Mouse (Mus musculus): ENCODE measurements around the gene Ift88.
A peak's percentile ranks its signal among the peaks of the same experiment; 100 is the strongest.

Ift88 gene

GRCm38 (mm10) chr14:57533841-57534240 is 110.0 kb downstream of the Ift88 start:
- DNase-seq = no peak

GRCm38 (mm10) chr14:57534346-57534745 is 110.5 kb downstream of the Ift88 start:
- DNase-seq = no peak

DNA sequence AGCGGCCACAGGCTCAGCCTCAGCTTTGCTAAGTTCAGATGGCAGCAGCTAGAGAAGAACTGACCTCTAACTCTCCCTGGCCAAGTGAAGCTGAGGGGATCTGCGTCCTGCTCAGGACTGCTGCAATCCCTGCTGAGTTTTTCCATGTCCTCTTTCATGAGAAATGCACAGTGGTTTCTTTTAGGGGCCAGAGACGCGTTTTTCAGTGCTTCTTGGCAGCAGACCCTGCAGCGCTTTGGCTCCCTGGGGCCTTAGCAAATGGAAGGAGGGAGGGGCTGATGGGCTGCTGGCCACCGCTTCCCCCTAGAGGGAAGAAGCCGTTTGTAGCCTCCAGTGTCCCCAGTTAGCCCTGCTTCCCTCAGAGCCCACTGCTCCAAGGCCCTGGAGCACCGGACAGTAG is 111.1 kb downstream of the Ift88 start:
- peak; percentile 70 for DNase-seq

- DNase-seq = peak; percentile 56
These were observed 111.8 kb downstream of the Ift88 start for GRCm38 (mm10) chr14:57535646-57536045.

- DNase-seq = no peak
These were observed 113.0 kb downstream of the Ift88 start for GRCm38 (mm10) chr14:57536820-57537219.

GRCm38 (mm10) chr14:57537261-57538015 is 113.6 kb downstream of the Ift88 start:
- DNase-seq = peak; percentile 48

- peak; percentile 63 for DNase-seq
These were observed 116.8 kb downstream of the Ift88 start for GRCm38 (mm10) chr14:57540683-57541082.

- DNase-seq = no peak
These were observed 118.4 kb downstream of the Ift88 start for GRCm38 (mm10) chr14:57542231-57542630.

DNA sequence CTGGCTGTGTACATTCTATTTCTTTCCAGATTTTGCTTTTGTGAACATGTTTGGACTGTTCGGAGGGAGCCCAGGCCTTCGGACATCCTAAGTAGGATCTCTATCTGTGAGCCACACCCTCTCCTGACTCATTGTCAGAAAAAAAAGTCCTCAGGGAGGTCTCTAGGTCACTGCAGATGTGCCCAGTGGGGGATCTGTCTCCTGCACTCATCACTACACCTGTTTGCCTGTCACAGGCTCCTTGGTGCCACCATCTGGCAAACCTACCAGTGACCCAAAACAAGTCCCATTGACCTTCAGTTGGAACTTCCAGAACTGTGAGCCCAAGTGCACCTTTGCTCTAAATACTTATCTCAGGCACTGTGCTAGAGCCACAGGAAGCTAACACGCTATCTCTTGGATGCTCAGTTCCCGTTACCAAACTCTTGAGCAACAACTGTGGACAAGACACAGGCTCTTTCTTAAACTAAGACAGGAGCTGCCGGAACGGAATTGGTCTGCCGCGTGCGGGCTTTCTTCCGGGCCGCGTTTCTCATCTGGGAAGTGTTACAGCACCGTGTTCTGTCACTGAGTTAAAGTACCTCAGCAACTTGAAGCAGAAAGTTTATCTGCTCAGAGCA is 119.7 kb downstream of the Ift88 start:
- DNase-seq = no peak

- no peak for DNase-seq
These were observed 121.7 kb downstream of the Ift88 start for GRCm38 (mm10) chr14:57545526-57545925.

DNA sequence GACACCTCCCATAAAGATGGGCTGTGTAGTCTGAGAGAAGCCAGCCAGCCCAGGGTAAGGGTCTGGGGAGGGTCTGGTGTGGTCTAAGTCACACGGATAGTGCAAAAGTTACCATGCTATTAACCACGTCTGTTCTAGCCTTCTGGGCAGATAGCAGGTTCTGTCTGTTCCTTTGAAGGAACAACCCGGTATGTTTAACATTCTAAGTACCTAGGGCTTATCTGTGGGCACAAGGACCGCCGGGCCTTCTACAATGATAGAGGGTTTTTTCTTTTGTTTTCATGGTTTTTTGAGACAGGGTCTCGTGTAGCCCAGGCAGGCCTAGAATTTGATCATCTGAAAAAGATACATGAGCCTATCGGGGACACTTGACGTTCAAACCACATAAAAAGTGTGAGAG is 122.3 kb downstream of the Ift88 start:
- DNase-seq = no peak

GRCm38 (mm10) chr14:57546557-57547021 is 122.7 kb downstream of the Ift88 start:
- no peak for DNase-seq

DNA sequence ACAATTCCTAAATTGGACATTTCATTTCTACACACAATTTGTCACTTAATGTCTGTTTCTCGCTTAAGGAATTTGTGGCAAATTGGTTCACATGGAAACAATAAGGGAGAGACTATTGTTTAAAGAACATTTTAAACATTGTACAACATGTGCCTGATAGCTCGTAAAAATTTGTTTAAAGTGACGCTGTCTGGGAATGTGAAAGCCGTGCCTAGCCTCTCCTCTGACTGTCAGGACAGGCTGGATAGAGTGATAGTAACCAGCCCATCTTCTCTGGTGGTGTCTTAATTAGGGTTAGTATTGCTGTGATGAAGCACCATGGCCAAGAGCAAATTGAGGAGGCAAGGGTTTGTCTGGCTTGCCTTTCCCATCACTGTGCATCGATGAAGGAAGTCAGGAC is 123.2 kb downstream of the Ift88 start:
- no peak for DNase-seq

DNA sequence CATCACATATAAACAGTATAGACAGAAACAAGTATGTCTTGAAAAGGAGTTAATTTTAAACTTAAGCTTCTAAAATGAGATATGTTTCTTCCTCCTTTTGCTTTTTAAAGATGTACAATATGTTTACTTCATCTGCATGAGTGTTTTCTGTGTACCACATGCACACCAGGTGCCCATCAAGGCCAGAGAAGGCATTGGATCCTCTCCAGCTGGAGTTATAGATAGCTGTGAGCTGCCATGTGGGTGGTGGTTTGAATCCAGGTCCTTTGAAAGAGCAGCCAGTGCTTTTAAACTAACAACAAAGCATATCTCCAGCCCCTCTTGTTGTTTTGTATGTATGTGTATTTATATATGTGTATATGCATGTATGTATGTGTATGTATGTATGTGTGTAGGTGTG is 129.1 kb downstream of the Ift88 start:
- no peak for DNase-seq

DNA sequence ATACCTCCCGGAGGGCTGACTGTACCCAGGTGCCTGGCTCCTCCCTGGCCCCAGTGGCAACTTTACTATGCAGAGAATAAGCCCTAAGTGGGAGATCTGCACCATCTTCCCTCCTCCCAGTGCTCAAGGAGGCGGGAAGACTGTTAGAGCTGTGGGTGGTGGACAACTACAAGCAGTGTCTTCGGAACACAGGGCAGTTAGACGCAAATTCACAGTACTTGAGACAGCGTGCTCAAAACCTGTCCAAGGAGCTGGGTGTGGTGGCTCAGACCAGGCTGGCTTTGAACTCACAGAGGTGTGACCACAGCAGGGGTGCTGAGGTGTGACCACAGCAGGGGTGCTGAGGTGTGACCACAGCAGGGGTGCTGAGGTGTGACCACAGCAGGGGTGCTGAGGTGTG is 130.6 kb downstream of the Ift88 start:
- DNase-seq = no peak

DNA sequence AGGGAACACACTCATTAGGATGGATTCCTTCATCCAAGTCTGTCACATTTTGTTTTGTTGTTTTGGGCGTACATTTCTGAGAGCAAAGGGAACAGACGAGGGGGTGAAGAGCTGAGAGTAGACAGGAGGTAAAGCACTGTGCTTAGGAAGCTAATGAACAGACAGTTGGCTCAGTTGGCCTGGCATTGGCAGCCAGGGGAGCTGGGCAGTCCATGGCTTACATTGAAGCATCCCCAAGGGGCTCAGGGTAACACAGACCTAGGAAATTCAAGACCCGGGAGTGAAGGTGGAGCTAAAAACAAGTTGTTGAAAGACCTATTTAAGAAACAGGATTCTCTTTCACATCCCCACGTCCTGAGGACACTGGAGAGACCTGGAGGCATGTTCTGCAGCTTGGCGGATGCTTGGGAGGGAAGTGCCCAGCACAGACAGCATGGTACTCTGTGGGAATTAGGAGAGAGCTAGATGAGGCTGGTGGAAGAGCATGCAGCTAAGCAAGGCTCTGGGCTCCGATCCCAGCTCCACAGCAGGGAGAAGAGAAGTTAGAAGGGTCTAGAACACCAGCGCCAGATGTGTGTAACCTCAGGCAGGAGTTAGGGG is 131.7 kb downstream of the Ift88 start:
- DNase-seq = peak; percentile 50

DNA sequence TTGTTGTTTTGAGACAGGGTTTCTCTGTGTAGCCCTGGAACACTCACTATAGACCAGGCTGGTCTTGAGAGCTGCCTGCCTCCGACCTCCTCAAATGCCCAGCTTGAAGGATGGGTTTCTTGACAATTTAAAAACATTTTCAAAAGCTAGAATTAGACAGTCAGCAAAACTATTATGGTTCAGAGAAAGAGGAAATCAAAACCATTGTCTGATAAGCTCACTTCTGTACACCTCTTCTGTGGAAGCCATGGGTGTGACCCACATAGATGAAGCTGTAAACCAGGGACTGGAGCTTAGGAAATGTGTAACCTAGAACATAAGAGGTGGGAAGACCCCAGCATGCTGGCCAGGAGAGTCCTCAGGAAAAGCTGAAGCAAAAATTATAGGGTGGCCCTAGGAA is 133.1 kb downstream of the Ift88 start:
- no peak for DNase-seq

- DNase-seq = peak; percentile 58
These were observed 141.8 kb downstream of the Ift88 start for GRCm38 (mm10) chr14:57565626-57566025.

All from cerebellum, adult 9-11 months (tissue).